ENCODE assay signal across 27 mouse cellular contexts in the genomic region with DNA sequence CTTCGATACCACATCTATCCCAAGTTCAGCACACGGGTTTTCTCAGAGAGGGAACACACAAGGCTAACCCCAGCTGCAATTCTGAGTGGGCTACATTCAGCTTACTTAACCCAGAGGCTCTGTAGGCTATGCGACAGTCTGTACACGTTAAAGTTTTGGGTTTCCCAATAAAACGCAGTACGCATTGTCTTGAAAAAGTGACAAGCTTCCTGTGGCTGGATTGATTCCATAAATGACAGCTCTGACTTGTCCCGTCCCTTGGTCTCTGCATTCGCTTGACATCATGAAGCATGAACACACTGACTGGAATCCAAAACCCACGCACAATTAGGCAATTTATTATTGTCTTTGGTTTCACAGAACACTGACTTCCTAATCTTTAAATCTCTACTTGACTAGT.
DNase-seq lines count a peak whose midpoint lies in the region; ATAC-seq lines count a peak whose summit lies in the region.
"Had no signal": no experiment of that assay in that cellular context is flagged by ENCODE, and none has a peak within 500 bp of the region (broad histone marks: within the 10 kb centered on the region; RNA-seq: fewer than 3 reads in every experiment).

No protein-coding gene starts in this region.

- no peak for ATAC-seq in hindbrain, embryonic 12.5 days (ENCODE audit: low FRiP score)
- ATAC-seq in kidney, embryonic 16.5 days (ENCODE audit: low FRiP score, low TSS enrichment) = no peak
- ATAC-seq: CD4-positive, CD25-positive, alpha-beta regulatory T cell, adult 4 months; forebrain, embryonic 15.5 days; hindbrain, postnatal 0 days; inflammation-experienced regulatory T-cells, adult 6 months; intestine, embryonic 16.5 days had no signal

- no peak overlapping the region for H3K9ac ChIP-seq in hindbrain, embryonic 12.5 days
- H3K9ac ChIP-seq in kidney, embryonic 16.5 days (replicated peaks; ENCODE audit: low read length) = no peak overlapping the region
- H3K9ac ChIP-seq: embryonic facial prominence, embryonic 12.5 days; embryonic facial prominence, embryonic 15.5 days; forebrain, embryonic 12.5 days; forebrain, embryonic 15.5 days; heart, embryonic 15.5 days; hindbrain, embryonic 14.5 days had no signal

- no peaks in the 10 kb centered on the region for H3K9me3 ChIP-seq in hindbrain, embryonic 12.5 days (replicated peaks)
- H3K9me3 ChIP-seq in kidney, embryonic 16.5 days (ENCODE audit: low read length) = no peaks in the 10 kb centered on the region
- H3K9me3 ChIP-seq: embryonic facial prominence, embryonic 12.5 days; embryonic facial prominence, embryonic 15.5 days; forebrain, embryonic 12.5 days; forebrain, embryonic 15.5 days; heart, embryonic 15.5 days; hindbrain, embryonic 10.5 days had no signal

- H3K27ac ChIP-seq in hindbrain, embryonic 12.5 days = no peak overlapping the region
- no peak overlapping the region for H3K27ac ChIP-seq in kidney, embryonic 16.5 days (ENCODE audit: low read length)
- H3K27ac ChIP-seq: embryonic facial prominence, embryonic 12.5 days; embryonic facial prominence, embryonic 15.5 days; forebrain, embryonic 12.5 days; forebrain, embryonic 15.5 days; heart, embryonic 15.5 days; hindbrain, embryonic 10.5 days; hindbrain, embryonic 14.5 days; hindbrain, postnatal 0 days had no signal

- peak; percentile 38 for DNase-seq in cerebellum, adult 11-12 months
- no peak for DNase-seq in cerebellum, postnatal 4 days (ENCODE audit: low spot score in 2 of 2)
- peak; percentile 41 to 56 for DNase-seq in cerebellum, adult 18-20 months
- DNase-seq in cerebellum, adult 9-10 months = peak; percentile 74
- DNase-seq in fat pad, adult 2 months (ENCODE audit: extremely low read depth, low read depth, low spot score) = peak; percentile 89
- DNase-seq in B cell, adult 2 months = no peak
- DNase-seq: adrenal gland, adult 2 months; adrenal gland, postnatal 14 days; gastrocnemius, postnatal 25 days; heart, adult 11 months; heart, postnatal 10 days; heart, postnatal 36 days; kidney, adult 18-20 months had no signal

- H3K4me2 ChIP-seq in hindbrain, embryonic 12.5 days (replicated peaks) = no peak overlapping the region
- no peak overlapping the region for H3K4me2 ChIP-seq in kidney, embryonic 16.5 days (replicated peaks; ENCODE audit: low read depth, low read length)
- H3K4me2 ChIP-seq: embryonic facial prominence, embryonic 12.5 days; embryonic facial prominence, embryonic 15.5 days; forebrain, embryonic 12.5 days; forebrain, embryonic 15.5 days; heart, embryonic 11.5 days; heart, embryonic 15.5 days; hindbrain, embryonic 14.5 days had no signal

- peaks cover 5% of the 10 kb centered on the region; the same call in 1 of the 2 replicates for H3K4me1 ChIP-seq in hindbrain, embryonic 12.5 days
- H3K4me1 ChIP-seq in kidney, embryonic 16.5 days (ENCODE audit: insufficient read depth, low read length) = no peaks in the 10 kb centered on the region
- H3K4me1 ChIP-seq: embryonic facial prominence, embryonic 12.5 days; embryonic facial prominence, embryonic 15.5 days; forebrain, embryonic 15.5 days; heart, embryonic 15.5 days had no signal

- no peak overlapping the region for H3K4me3 ChIP-seq in hindbrain, embryonic 12.5 days
- no peak overlapping the region for H3K4me3 ChIP-seq in kidney, embryonic 16.5 days (ENCODE audit: low read length)
- H3K4me3 ChIP-seq: embryonic facial prominence, embryonic 12.5 days; embryonic facial prominence, embryonic 15.5 days; forebrain, embryonic 12.5 days; forebrain, embryonic 15.5 days; heart, embryonic 15.5 days; hindbrain, embryonic 10.5 days had no signal

- WGBS in hindbrain, embryonic 12.5 days = 81% methylated on average over 9 of the region's 9 CpGs
- WGBS in kidney, embryonic 16.5 days = 78% methylated on average over 9 of the region's 9 CpGs

- no peaks in the 10 kb centered on the region for H3K27me3 ChIP-seq in hindbrain, embryonic 12.5 days
- no peaks in the 10 kb centered on the region for H3K27me3 ChIP-seq in kidney, embryonic 16.5 days (ENCODE audit: insufficient read depth, low read length)
- H3K27me3 ChIP-seq: embryonic facial prominence, embryonic 12.5 days; embryonic facial prominence, embryonic 15.5 days; forebrain, embryonic 12.5 days; forebrain, embryonic 15.5 days; heart, embryonic 15.5 days had no signal

- H3K36me3 ChIP-seq in hindbrain, embryonic 12.5 days = no peaks in the 10 kb centered on the region
- no peaks in the 10 kb centered on the region for H3K36me3 ChIP-seq in kidney, embryonic 16.5 days (ENCODE audit: insufficient read depth, low read length)
- H3K36me3 ChIP-seq: embryonic facial prominence, embryonic 12.5 days; embryonic facial prominence, embryonic 15.5 days; forebrain, embryonic 12.5 days; forebrain, embryonic 15.5 days; heart, embryonic 15.5 days; hindbrain, embryonic 10.5 days had no signal

Comparison
In these comparisons a context has a peak if more than half of its experiments do, and no peak if none do; other contexts are left out.
1. DNase-seq: peak in cerebellum, adult 11-12 months (single experiment), cerebellum, adult 18-20 months (2 of 2), cerebellum, adult 9-10 months (single experiment) and fat pad, adult 2 months (single experiment); none in cerebellum, postnatal 4 days (0 of 2) and B cell, adult 2 months (0 of 2).